Mouse (Mus musculus): ENCODE measurements at regions not wholly inside any gene's neighbourhood (a gene's known extent, or its start where the extent isn't known, plus 50 kb on each side); places are given as distances from the start of the nearest gene placed in this dataset.

GRCm38 (mm10) chr3:50888571-50889210 lies 335.6 kb upstream of the Noct start:
- DNase-seq = no peak

- DNase-seq = no peak
Observed at GRCm38 (mm10) chr3:50890537-50890936, 333.7 kb upstream of the Noct start.

- DNase-seq = no peak
Observed at GRCm38 (mm10) chr3:50898179-50898578, 326.1 kb upstream of the Noct start.

GRCm38 (mm10) chr3:50899830-50900350 lies 324.4 kb upstream of the Noct start:
- no peak for DNase-seq

GRCm38 (mm10) chr3:50900566-50900965 lies 323.7 kb upstream of the Noct start:
- no peak for DNase-seq

GRCm38 (mm10) chr3:50901321-50901720 lies 322.9 kb upstream of the Noct start:
- no peak for DNase-seq

GRCm38 (mm10) chr3:50902933-50903332 lies 321.3 kb upstream of the Noct start:
- DNase-seq = peak; percentile 46

- DNase-seq = no peak
Observed at GRCm38 (mm10) chr3:50904716-50905116, 319.5 kb upstream of the Noct start.

GRCm38 (mm10) chr3:50905274-50905992 lies 318.8 kb upstream of the Noct start:
- DNase-seq = no peak

- peak; percentile 99 for DNase-seq
Observed at GRCm38 (mm10) chr3:50905993-50906831, 318.0 kb upstream of the Noct start.

GRCm38 (mm10) chr3:50912980-50913518 lies 311.2 kb upstream of the Noct start:
- no peak for DNase-seq

GRCm38 (mm10) chr3:50914866-50915365 lies 309.3 kb upstream of the Noct start:
- no peak for DNase-seq

- no peak for DNase-seq
Observed at GRCm38 (mm10) chr3:50916305-50916854, 307.9 kb upstream of the Noct start.

GRCm38 (mm10) chr3:50922347-50922746 lies 301.9 kb upstream of the Noct start:
- no peak for DNase-seq

- no peak for DNase-seq
Observed at GRCm38 (mm10) chr3:50922832-50923231, 301.4 kb upstream of the Noct start.

GRCm38 (mm10) chr3:50923327-50923726 lies 300.9 kb upstream of the Noct start:
- DNase-seq = no peak

GRCm38 (mm10) chr3:50927318-50927717 lies 296.9 kb upstream of the Noct start:
- DNase-seq = no peak

GRCm38 (mm10) chr3:50929013-50929412 lies 295.2 kb upstream of the Noct start:
- DNase-seq = no peak

- DNase-seq = no peak
Observed at GRCm38 (mm10) chr3:50932397-50933089, 291.7 kb upstream of the Noct start.

GRCm38 (mm10) chr3:50933090-50933443 lies 291.2 kb upstream of the Noct start:
- no peak for DNase-seq

- no peak for DNase-seq
Observed at GRCm38 (mm10) chr3:50939602-50940001, 284.6 kb upstream of the Noct start.

- no peak for DNase-seq
Observed at GRCm38 (mm10) chr3:50940656-50941055, 283.6 kb upstream of the Noct start.

Data from right cerebral cortex, postnatal 4 days (tissue).